8 mouse cellular contexts compared by ENCODE assay signal in genomic region chrX:105104175-105104574, GRCm38 (mm10). TPM values are rescaled to one million over a fixed set of nuclear protein-coding genes. Genes with fewer than 3 reads are reported as not detected.
DNase-seq lines count a peak whose midpoint lies in the region; ATAC-seq and TF ChIP-seq lines count a peak whose summit lies in the region.
"Had no signal": no experiment of that assay in that cellular context is flagged by ENCODE, and none has a peak within 500 bp of the region (broad histone marks: within the 10 kb centered on the region; RNA-seq: fewer than 3 reads in every experiment).

No protein-coding gene starts in this region.

- H3K27ac ChIP-seq in intestine, postnatal 0 days (ENCODE audit: low read depth, low read length), result no peak overlapping the region
- no peak overlapping the region for H3K27ac ChIP-seq in intestine, embryonic 15.5 days
- H3K27ac ChIP-seq: embryonic facial prominence, embryonic 15.5 days had no signal

- no peak overlapping the region for H3K9ac ChIP-seq in intestine, postnatal 0 days (ENCODE audit: low read depth, low read length)
- H3K9ac ChIP-seq in intestine, embryonic 15.5 days, result no peak overlapping the region
- H3K9ac ChIP-seq: embryonic facial prominence, embryonic 15.5 days had no signal

- no peak overlapping the region for H3K4me2 ChIP-seq in intestine, postnatal 0 days (replicated peaks; ENCODE audit: low read depth)
- no peak overlapping the region for H3K4me2 ChIP-seq in intestine, embryonic 15.5 days (replicated peaks)
- H3K4me2 ChIP-seq: embryonic facial prominence, embryonic 15.5 days had no signal

- DNase-seq in 416B (ENCODE audit: low read depth), result peak; percentile 62
- peak; percentile 11 to 41 for DNase-seq in B cell, adult 2 months
- peak; percentile 44 to 57 for DNase-seq in cerebellum, postnatal 14 days
- peak; percentile 18 for DNase-seq in mesoderm, embryonic 11.5 days (ENCODE audit: low read depth, low spot score)
- no peak for DNase-seq in right cerebral cortex, postnatal 4 days

- ATAC-seq in intestine, postnatal 0 days, result no peak
- no peak for ATAC-seq in intestine, embryonic 15.5 days

- no peaks in the 10 kb centered on the region for H3K27me3 ChIP-seq in intestine, postnatal 0 days (replicated peaks; ENCODE audit: control insufficient read depth, insufficient read depth, low read length)
- H3K27me3 ChIP-seq in intestine, embryonic 15.5 days (replicated peaks), result no peaks in the 10 kb centered on the region
- H3K27me3 ChIP-seq: embryonic facial prominence, embryonic 15.5 days had no signal

- H3K36me3 ChIP-seq in intestine, postnatal 0 days (ENCODE audit: control insufficient read depth, insufficient read depth), result no peaks in the 10 kb centered on the region
- no peaks in the 10 kb centered on the region for H3K36me3 ChIP-seq in intestine, embryonic 15.5 days
- H3K36me3 ChIP-seq: embryonic facial prominence, embryonic 15.5 days had no signal

- TF ChIP-seq CTCF in intestine, postnatal 0 days (IDR thresholded peaks at IDR 0.05; ENCODE audit: low read depth), result peak; percentile 73

- H3K4me1 ChIP-seq in intestine, postnatal 0 days (replicated peaks; ENCODE audit: control insufficient read depth, insufficient read depth, low read length), result no peaks in the 10 kb centered on the region
- no peaks in the 10 kb centered on the region for H3K4me1 ChIP-seq in intestine, embryonic 15.5 days (replicated peaks)
- H3K4me1 ChIP-seq: embryonic facial prominence, embryonic 15.5 days had no signal

- H3K9me3 ChIP-seq in intestine, postnatal 0 days (ENCODE audit: control insufficient read depth), result no peaks in the 10 kb centered on the region
- H3K9me3 ChIP-seq in intestine, embryonic 15.5 days, result no peaks in the 10 kb centered on the region
- H3K9me3 ChIP-seq: embryonic facial prominence, embryonic 15.5 days had no signal

- WGBS in intestine, postnatal 0 days, result 41% methylated on average over 5 of the region's 5 CpGs
- WGBS in intestine, embryonic 15.5 days, result 51% methylated on average over 5 of the region's 5 CpGs

- H3K4me3 ChIP-seq in intestine, postnatal 0 days (ENCODE audit: low read depth, low read length), result no peak overlapping the region
- H3K4me3 ChIP-seq in intestine, embryonic 15.5 days (replicated peaks), result no peak overlapping the region
- H3K4me3 ChIP-seq: embryonic facial prominence, embryonic 15.5 days had no signal

RNA-seq across cellular contexts. Expression of gene Magee1, which starts 16.0 kb away (rescaled TPM):
- 6.2 and 6.7 TPM in 2 replicates for polyA plus RNA-seq in intestine, postnatal 0 days (2015; fragmentation: Nextera tagmentation; extraction: Ambion mirVana)
- 15.6 and 16.1 TPM in 2 replicates for polyA plus RNA-seq in intestine, embryonic 15.5 days (2015; fragmentation: Nextera tagmentation; extraction: Ambion mirVana)

RNA-seq across cellular contexts. Expression of gene Pbdc1, which starts 24.6 kb away (rescaled TPM):
- polyA plus RNA-seq in intestine, postnatal 0 days (2015; fragmentation: Nextera tagmentation; extraction: Ambion mirVana), result 37.4 and 38.3 TPM in 2 replicates
- 58.2 and 62.7 TPM in 2 replicates for polyA plus RNA-seq in intestine, embryonic 15.5 days (2015; fragmentation: Nextera tagmentation; extraction: Ambion mirVana)
